Mouse (Mus musculus): ENCODE data around the gene Dhrs7c.

The Dhrs7c gene

GRCm38 (mm10) chr11:67797931-67798330 lies at the start of gene Dhrs7c:
Gene Dhrs7c (plus strand): TSS chr11:67798187.
- DNase-seq (ENCODE audit: low spot score in 2 of 2), result no peak

- no peak for DNase-seq (ENCODE audit: low spot score in 2 of 2)
Observed at GRCm38 (mm10) chr11:67756287-67756686, 41.7 kb upstream of the Dhrs7c start.

- DNase-seq (ENCODE audit: low spot score in 2 of 2), result no peak
Observed at GRCm38 (mm10) chr11:67757373-67758167, 40.4 kb upstream of the Dhrs7c start.

GRCm38 (mm10) chr11:67771053-67771452 lies 26.9 kb upstream of the Dhrs7c start, which contains the start of gene Glp2r:
Gene Glp2r (minus strand): TSS chr11:67771153.
- no peak for DNase-seq (ENCODE audit: low spot score in 2 of 2)

DNA sequence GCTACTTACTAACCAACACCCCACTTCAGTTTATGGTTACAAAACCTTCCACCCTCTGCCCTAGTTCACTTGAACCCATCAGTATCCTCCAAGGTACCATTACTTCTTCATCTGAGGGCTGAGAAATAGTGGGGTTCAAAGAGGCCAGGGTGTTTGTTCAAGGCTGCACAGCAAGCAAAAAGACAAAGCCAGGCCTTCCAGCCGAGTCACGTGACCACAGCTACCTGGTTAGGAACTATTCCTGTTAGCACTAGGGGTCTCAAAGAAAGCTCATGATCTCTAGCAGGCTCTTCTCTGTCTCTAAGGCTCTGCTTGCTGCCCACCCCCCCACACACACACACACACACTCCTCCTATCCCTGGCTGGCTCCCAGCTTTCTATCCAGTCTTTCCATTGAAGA lies 26.3 kb upstream of the Dhrs7c start:
- DNase-seq (ENCODE audit: low spot score in 2 of 2), result no peak

- DNase-seq (ENCODE audit: low spot score in 2 of 2), result peak; percentile 22 to 77
Observed at GRCm38 (mm10) chr11:67772577-67772976, 25.4 kb upstream of the Dhrs7c start.

DNA sequence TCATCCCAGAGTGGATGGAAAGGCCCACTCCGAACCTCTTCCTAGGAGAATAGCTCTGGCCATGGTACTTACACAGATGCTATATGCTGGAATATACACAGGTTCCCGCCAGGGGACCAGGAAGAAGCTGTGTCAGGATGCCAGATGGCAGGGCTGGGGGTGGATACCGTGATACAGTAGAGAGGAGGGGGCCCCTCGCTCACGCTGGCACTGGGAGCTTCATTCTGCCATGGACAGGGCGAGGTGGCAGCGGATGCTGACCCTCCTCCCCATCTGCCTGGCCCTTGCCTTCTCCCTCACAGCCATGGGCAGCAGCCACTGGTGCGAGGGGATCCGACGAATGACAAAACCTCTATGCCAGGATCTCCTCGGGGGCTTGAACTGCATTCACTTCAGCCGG lies 23.6 kb upstream of the Dhrs7c start, which contains the start of gene Gsg1l2:
Gsg1l2 (plus strand) TSS at position 230 of the 400 bp plus-strand sequence.
- no peak for DNase-seq (ENCODE audit: low spot score in 2 of 2)

GRCm38 (mm10) chr11:67790182-67790581 lies 7.8 kb upstream of the Dhrs7c start:
- no peak for DNase-seq (ENCODE audit: low spot score in 2 of 2)

GRCm38 (mm10) chr11:67800130-67800723 lies 2.2 kb downstream of the Dhrs7c start:
- DNase-seq (ENCODE audit: low spot score in 2 of 2), result no peak

GRCm38 (mm10) chr11:67801169-67801568 lies 3.2 kb downstream of the Dhrs7c start:
- no peak for DNase-seq (ENCODE audit: low spot score in 2 of 2)

- no peak for DNase-seq (ENCODE audit: low spot score in 2 of 2)
Observed at GRCm38 (mm10) chr11:67805538-67805937, 7.6 kb downstream of the Dhrs7c start.

GRCm38 (mm10) chr11:67806832-67807597 lies 9.0 kb downstream of the Dhrs7c start:
- DNase-seq (ENCODE audit: low spot score in 2 of 2), result no peak

- peak in 1 of 2 experiments; percentile 26 for DNase-seq (ENCODE audit: low spot score in 2 of 2)
Observed at GRCm38 (mm10) chr11:67808051-67808450, 10.1 kb downstream of the Dhrs7c start.

DNA sequence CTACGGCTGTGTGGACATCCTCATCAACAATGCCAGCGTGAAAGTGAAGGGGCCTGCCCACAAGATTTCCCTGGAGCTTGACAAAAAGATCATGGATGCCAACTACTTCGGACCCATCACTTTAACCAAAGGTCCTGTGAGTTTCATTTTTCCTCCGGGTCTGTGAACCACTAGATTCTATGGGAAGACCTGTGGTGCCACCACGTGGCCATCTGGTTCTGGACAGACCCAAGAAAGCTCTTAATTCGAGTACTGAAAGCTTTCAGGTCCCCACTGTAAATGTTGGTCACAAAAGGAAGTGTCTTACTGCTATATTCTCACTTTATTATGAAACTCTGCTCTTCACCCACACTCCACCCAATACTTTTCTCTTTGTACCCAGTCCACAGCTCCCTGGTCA lies 13.5 kb downstream of the Dhrs7c start:
- peak in 1 of 2 experiments; percentile 32 for DNase-seq (ENCODE audit: low spot score in 2 of 2)

DNA sequence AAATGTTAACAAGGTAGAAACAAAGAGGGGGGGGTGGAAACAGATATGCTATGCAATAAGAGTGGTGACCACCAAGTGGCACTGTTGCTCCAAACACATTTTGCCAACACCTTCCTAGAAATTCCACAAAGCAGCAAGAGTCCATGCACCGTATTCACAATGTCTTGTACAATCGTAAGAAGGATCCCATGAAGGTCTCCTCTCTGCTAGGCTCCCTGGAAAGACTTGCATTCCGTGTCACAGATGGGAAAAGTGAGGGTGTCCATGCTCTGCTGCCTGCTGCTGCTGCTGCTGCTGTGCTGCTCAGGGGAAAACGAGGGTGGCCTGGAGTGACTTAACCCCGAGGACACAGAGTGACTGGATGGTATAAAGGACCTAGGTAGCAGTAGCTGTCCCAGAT lies 21.6 kb downstream of the Dhrs7c start:
- peak in 1 of 2 experiments; percentile 48 for DNase-seq (ENCODE audit: low spot score in 2 of 2)

DNA sequence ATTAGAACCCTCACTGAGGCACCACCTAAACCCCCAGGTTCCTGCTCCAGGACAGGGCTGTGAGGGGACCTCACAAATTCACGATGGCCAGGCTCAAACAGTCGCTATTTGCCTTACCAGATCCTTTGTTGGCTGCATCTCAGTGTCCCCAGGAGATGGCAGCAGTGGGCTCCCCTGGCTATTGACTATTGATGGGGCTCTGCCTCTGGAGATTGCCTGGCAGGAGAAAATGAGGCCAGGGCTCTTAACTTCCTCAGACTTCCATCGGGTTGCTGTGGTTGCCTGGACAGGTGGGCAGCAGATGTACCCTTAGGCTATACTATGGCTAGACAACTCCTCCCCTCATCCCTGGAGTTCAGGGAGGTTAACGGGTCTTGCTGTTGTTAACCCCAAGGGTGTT lies 22.2 kb downstream of the Dhrs7c start:
- peak in 1 of 2 experiments; percentile 35 for DNase-seq (ENCODE audit: low spot score in 2 of 2)

DNA sequence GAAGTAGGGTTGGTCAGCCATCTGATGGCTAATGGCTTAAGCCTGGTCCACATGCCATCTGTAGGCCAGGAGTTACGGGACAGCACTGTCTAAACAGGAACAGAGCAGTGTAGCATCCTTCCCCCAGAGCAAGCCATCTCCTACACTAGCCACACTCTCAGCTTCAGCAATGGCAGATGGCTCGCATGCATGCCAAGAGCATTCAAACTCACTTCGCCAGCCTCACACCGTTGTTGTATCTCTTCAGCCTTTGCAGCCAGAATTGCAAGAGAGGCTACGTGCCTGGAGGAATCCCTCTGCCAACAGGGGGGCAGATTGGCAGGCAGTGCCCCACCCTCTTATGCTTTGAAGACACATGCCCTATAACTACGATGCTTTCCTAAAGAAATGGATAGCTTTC lies 23.6 kb downstream of the Dhrs7c start:
- DNase-seq (ENCODE audit: low spot score in 2 of 2), result peak in 1 of 2 experiments; percentile 62

DNA sequence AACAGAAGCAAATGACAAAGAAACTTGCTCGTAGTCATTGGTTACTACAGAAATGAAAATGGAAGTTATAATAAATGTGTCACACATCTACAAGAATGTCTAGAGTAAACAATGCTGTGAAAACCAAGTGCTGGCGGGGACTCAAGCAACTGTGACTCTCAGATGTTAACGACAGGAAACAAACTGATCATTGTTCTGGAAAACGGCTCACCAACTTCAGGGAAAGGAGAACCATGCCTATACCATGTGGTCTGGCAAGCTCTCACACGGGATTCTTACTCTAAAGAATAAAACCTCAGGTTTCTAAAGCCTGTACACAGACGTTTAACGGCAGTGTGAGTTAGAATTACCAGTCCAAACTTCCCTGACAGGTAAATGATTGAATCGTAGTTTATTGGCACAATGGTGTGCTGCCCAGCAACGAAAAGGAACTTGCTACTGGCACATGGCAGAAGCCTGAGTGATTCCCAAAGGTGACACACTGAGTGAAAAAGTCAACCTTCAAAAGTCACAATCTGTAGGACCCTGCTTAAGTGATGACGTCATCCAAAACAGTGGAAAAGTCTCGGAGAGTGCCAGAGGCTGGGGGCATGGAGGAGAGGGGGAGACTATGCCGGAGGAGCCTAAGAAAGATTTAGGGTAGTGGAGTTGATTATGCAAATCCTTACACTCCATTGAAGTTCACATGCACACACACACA lies 30.5 kb downstream of the Dhrs7c start:
- no peak for DNase-seq (ENCODE audit: low spot score in 2 of 2)

DNA sequence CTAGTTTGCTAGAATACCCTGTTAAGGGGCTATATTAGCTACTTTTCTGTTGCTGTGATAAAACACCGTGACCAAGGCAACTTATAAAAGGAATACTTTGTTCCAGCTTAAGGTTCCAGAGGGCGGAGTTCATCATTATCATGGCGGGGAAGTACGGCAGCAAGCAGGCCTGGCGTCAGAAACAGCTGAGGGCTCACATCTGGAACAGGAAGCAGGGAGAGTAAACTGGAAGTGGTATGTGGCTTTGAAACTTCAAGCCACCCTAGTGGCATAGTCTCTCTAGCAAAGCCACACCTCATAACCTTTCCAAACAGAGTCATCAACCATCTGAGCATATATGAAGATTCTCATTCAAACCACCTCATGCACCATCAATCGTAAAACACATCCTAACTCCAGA lies 31.5 kb downstream of the Dhrs7c start:
- no peak for DNase-seq (ENCODE audit: low spot score in 2 of 2)

GRCm38 (mm10) chr11:67831820-67832219 lies 33.8 kb downstream of the Dhrs7c start:
- DNase-seq (ENCODE audit: low spot score in 2 of 2), result no peak

GRCm38 (mm10) chr11:67835408-67836078 lies 37.6 kb downstream of the Dhrs7c start:
- no peak for DNase-seq (ENCODE audit: low spot score in 2 of 2)

All from left cerebral cortex, adult 9 months (tissue).